Mouse (Mus musculus) neutrophil, adult 65 days (primary cell): ENCODE measurements around the gene Kbtbd12. TPM values are rescaled to one million over a fixed set of nuclear protein-coding genes. Genes with fewer than 3 reads are reported as not detected.

Source experiments
- total RNA-seq: library from RNA; stranded (reverse); gene quantifications from 2 replicates; pipeline ENCODE4 v1.2.4, GENCODE M21; 2023

The Kbtbd12 gene
- total RNA-seq = not detected in 2 replicates

DNA sequence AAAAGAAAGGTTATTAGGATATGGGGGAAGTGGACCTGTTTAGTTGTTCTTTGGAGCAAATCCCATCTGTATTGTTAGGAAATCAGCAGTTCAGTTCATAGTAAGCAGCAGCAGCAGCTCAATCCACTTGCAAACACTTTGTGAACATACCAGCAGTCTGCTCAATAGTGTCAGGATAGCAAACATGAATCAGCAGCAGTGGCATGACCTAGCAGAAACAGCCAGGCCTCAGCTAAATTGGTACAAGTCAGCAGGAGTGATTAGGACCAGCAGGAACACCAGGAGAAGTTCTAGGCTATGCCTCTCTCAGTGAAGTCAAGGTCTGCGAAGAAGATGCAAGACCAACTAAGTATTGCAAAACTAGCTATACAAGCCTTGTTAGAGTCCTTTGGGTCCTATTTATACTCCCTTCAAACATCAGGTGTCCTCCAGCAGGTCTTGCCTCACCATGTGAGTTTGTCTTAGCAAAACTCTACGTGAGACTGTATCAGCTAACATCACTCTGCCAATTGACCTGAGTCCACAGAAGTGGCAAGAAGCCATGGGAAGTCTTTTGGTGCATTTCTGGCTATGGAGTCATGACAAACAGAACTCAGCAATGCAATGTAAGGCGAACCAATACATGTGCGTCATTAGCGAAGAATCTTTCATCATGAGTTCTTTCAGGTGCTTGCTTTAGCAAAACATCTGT, at the start of gene Kbtbd12:
Gene Kbtbd12, minus strand, starts transcription at position 340 of the 691 bp plus-strand sequence.

DNA sequence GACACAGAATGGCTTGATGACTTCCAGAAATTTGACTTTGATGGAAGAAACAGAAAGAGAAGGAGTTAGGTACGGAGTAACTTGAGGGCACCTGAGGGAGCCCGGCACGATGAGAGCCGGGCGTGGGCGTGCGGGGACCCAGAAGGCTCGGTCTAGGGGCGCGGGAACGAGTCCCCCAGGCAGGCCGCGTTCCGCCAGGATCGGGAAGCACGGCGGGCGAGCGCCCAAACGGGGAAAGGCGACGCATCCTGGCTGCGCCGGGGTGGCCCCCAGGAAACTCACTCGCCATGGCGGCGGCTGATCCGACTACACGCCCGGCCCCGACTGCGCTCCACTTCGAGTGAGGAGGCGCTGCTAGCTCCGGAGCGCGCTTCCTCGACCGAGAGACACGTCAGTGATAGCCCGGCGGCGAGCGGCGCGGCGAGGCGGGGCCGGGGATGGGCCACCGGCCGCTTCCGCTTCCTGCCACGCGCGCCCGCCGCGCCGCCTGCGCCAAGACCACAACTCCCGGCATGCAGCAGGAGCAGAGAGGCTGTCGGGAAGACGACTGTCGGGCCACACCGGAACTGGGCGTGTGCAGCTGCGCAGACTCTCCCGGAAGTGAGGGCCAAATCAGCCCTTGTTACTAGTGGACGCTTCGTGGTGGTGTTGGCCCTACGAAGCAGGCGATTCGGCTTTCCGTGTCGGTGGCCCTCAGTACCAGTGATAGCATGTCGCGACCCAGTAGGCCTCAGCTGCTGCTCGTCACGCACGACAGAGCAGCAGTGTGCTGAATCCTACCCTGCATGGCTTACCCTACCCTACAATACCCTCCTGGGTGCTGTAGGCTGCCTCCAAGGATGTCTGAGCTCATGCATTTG, 119.1 kb downstream of the Kbtbd12 start, which contains the start of gene Sec61a1:
Gene Sec61a1, minus strand, starts transcription at position 502 of the 860 bp plus-strand sequence.

Other genes with a start within 250 kb of the Kbtbd12 start
- gene Eefsec, start 191.4 kb downstream of the Kbtbd12 start, total RNA-seq = 10.4 TPM in 2 replicates
- gene Ruvbl1, start 172.5 kb downstream of the Kbtbd12 start, total RNA-seq = 7.8 and 8.5 TPM in 2 replicates
- gene Sec61a1, start 119.0 kb downstream of the Kbtbd12 start, total RNA-seq = 181 and 198 TPM in 2 replicates
- gene Mgll, start 86.5 kb upstream of the Kbtbd12 start, total RNA-seq = 64.4 and 67.3 TPM in 2 replicates
- 328 and 469 TPM in 2 replicates for gene Abtb1, start 204.0 kb upstream of the Kbtbd12 start, total RNA-seq
- not detected in 2 replicates for gene Podxl2, start 237.1 kb upstream of the Kbtbd12 start, total RNA-seq